Mouse (Mus musculus): ENCODE results near the gene Rhog.
"Not testable (repeated sequence)": the region's sequence is repeated elsewhere in the genome, so short reads cannot be mapped to it uniquely, and the experiment has no call there.

Rhog gene

GRCm38 (mm10) chr7:102255954-102256353 lies at the start of gene Rhog:
TSS of gene Rhog (minus strand) at chr7:102256054.
- DNase-seq (ENCODE audit: low read depth) = no peak

GRCm38 (mm10) chr7:102305596-102305995 lies 49.7 kb upstream of the Rhog start:
- peak; percentile 6 for DNase-seq (ENCODE audit: low read depth)

- no peak for DNase-seq (ENCODE audit: low read depth)
These were observed 46.6 kb upstream of the Rhog start for GRCm38 (mm10) chr7:102302471-102302870.

- DNase-seq (ENCODE audit: low read depth) = no peak
These were observed 44.9 kb upstream of the Rhog start for GRCm38 (mm10) chr7:102300761-102301160.

- DNase-seq (ENCODE audit: low read depth) = peak; percentile 14
These were observed 37.4 kb upstream of the Rhog start for GRCm38 (mm10) chr7:102293234-102293633.

DNA sequence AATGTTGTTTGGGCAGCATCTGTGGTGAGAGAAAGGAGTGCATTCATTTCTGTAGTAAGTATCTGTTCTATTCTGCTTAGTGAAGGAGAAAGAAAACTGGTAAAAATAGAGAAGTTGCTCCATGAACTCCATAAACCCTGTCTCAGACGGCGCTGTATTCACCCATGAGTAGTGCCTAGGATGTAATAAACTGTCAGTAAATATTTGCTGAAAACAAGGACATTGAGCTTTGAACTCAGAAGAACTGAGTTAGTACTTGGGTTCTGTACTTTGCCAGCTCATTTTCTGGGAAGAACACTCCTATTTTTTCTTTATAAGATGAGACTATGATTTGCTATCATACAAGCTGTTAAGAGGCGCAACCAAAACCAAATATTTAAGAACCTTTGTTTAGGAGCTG lies 36.4 kb upstream of the Rhog start:
- DNase-seq (ENCODE audit: low read depth) = no peak

DNA sequence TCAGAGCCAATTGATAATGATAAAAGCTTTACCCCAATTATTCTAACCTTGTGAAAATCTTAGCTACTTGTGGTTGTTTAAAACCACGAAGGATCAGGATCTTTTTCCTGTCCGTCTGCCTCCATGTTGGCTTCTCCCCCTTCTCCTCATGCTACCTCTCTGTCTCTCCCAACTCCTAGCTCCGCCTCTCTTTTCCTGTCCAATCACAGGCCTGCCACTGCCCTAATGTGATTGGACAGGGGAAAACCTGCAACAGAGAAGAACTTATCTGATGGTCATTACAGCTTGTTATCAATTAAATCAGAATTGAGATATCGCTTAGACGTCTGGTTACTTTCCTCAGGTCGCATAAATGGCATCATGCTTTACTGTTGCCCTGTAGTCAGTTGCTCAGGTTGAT lies 33.6 kb upstream of the Rhog start:
- DNase-seq (ENCODE audit: low read depth) = no peak

DNA sequence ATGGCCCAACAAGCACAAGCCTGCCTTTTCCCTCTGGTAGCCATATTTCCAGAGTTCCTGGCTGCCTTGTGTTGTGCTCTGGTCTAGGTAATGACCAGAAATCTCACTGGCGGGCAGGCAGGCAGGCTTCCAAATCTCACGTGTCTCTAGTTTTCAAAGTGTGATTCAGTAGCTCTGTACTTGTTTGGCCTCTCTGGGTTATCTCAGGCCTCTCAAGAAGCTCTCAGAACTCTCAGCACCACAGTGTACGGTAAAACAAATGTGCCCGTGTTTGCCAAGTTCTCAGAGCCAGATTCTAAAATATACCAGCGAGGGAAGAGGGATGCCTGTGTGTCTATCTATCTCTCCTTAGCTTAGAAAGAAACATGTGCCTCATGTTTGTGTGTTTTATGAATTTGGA lies 26.4 kb upstream of the Rhog start:
- no peak for DNase-seq (ENCODE audit: low read depth)

DNA sequence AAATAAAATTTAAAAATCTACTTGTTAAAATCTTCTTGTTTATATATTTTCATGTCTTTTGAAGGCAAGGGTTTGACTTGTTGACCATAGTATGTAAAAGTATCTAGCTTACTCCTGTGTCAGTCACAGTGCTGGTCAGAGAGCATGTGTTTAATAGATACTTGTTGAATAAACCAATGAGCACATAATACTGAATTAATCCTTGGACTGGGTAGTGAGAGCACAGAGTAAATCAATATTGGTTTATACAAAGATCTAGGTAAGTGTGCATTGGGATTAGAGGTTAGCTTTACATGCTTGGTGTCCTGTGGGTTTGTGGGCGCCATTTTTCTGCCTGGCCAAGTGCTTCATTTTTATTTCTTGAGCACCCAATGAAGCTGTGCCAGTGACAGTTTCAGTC lies 25.5 kb upstream of the Rhog start:
- DNase-seq (ENCODE audit: low read depth) = no peak

GRCm38 (mm10) chr7:102272422-102272948 lies 16.6 kb upstream of the Rhog start:
- DNase-seq (ENCODE audit: low read depth) = no peak

DNA sequence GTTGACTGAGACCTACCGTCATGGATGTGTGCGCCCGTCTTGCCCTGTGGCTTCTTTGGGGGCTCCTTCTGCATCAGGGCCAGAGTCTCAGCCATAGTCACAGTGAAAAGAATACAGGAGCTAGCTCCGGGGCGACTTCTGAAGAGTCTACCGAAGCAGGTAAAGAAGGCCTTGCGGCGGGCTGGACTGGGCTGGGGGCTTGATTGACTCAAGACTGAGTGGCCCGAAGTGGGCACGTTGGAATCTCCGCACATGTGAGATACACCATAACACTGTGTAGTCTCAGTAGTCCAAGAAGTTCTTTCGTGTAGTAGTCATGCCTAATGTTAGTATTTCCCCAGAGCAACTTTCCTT lies 12.5 kb upstream of the Rhog start:
- no peak for DNase-seq (ENCODE audit: low read depth)

DNA sequence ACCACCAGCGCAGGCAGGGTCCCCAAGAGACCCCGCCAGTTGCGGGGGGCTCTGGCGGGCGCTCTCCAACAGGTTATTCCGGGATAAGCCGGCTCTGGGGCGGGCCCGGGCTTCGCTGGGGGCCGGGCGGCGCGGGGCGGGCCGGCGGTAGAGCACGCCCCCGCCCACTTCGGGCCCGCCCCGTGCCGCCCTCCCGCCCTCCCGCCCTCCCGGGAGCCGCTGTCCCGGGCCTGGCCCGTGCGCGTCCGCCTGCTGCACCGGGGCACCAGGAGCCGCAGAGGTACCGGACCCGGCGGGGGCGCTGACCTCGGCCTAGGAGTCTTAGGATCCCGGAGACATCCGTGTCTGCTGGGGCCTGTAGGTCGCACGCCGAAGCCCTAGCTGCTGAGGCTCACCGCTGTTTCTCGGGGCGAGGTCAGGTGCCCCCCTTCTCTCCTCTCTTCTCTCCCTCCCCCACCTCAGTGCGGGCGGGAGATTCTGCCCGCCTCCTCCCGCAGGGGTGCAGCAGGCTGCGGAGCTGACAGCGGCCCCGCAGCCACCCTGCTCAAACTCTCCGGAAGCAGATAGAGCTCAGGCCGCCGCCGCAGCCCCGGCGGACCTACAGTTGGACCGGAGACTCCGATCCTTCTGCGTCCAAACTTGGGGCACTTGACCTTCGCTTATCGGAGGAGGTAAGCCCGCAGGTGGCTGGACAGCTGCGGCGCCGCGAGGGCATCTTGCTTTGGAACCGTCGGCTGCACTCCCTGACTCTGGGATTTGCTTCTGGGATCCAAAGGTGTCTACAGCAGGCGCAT lies 11.9 kb upstream of the Rhog start, which contains the start of gene Stim1:
Gene Stim1, plus strand, starts transcription at position 206 of the 794 bp plus-strand sequence.
- DNase-seq (ENCODE audit: low read depth) = peak; percentile 79

DNA sequence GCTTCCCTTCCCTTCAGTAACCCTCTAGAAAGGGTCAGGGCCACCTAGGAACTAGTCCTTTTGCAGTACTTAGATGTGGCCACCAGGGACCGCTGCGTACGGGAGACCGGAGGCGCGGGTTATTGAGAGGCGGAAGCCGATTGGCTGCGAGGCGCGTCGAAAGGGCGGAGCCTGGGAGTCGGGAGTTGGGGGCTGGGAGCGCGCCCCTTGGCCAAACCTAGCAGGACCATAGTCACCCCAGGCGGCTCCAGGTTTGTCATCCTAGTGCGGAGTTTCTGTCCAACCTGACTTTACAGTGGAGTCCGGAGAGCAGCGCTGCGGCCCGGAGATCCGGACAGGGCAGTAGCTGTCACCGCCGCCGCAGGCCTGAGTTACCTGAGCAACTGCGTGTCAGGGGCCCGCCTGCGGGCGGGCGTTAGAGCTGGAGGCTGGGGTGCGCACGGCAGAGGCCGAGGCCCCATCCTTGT lies 11.3 kb upstream of the Rhog start:
- peak; percentile 93 for DNase-seq (ENCODE audit: low read depth)

DNA sequence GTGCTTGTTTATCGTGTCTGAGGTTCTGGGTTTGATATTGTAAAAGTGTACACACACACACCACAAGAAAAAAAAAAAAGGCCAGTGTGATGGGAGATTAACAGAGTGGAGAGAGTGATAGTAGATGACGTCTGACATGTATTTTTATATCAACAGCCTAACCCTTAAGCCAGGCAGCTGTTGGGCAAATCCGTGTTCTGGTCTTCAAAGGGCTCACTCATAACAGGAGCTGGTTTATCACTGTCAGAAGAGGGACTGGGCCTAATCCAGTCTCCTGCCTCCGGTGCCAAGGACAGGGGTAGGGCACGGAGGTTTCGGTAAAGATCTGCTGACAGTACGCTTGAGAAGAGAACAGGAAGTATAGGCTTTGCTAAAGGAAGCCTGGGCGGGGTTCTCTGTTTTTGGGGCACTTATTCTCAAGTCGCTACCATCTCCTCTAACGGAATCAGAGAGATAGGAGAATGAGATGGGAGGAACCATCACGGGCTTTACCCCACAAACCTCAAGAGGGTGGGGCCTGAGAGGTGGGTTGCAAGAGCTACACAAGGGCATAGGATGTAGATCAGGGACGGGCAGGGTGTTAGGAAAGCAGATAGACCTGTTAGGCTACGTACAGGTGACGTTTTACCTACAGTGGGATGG lies 10.7 kb upstream of the Rhog start:
- no peak for DNase-seq (ENCODE audit: low read depth)

DNA sequence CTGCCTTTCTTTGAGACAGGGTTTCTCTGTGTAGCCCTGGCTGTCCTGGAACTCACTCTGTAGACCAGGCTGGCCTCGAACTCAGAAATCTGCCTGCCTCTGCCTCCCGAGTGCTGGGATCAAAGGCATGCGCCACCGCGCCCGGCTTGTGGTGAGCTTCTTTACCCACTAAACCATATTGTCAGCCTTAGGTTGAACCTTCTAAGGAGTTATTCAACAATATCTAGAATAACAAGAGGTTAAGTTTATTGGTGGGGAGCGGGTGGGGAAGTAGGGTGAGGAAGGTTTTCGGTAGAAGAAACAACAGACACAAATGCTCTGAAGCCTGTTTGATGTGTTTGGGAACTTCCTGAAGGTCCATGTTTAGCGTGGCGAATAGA lies 10.2 kb upstream of the Rhog start:
- not testable (repeated sequence) for DNase-seq (ENCODE audit: low read depth)

DNA sequence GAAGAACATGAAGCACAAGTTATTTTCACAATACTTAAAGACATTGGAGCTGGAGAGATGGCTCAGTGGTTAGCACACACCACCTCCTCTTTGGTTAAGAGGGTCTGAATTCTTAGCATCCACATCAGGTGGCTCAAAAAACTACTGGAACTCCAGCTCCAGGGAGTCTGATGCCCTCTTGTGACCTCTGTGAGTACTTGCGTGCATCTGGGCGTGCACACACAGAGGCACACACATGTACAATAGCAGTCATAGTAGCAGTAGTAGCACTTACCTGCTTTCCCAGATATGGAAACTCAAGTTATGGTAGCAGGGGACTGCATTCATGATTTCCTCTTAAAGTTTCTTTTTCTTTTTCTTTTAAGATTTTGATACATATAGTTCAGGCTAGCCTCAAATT lies 7.2 kb upstream of the Rhog start:
- no peak for DNase-seq (ENCODE audit: low read depth)

DNA sequence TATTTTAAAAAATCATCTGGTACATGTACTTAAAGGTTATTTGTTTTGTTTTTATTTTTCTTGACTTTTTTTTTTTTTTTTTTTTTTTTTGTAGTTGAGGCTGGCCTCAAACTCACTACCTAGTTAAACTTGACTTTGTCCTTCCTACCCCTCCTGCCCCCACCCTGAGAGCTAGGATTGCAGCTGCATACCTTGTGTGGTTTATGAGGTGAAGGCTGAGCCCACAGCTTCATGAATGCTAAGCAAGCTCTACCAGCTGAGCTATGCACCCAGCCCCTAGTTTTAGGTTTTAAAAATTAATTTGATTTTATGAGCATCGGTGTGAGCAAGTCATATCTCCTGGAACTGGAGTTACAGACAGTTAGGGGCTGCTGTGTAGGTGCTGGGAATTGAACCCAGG lies 4.7 kb upstream of the Rhog start:
- DNase-seq (ENCODE audit: low read depth) = no peak

- DNase-seq (ENCODE audit: low read depth) = no peak
These were observed 4.0 kb upstream of the Rhog start for GRCm38 (mm10) chr7:102259716-102260479.

- no peak for DNase-seq (ENCODE audit: low read depth)
These were observed 2.9 kb upstream of the Rhog start for GRCm38 (mm10) chr7:102258753-102259152.

GRCm38 (mm10) chr7:102258189-102258588 lies 2.3 kb upstream of the Rhog start:
- DNase-seq (ENCODE audit: low read depth) = peak; percentile 89

DNA sequence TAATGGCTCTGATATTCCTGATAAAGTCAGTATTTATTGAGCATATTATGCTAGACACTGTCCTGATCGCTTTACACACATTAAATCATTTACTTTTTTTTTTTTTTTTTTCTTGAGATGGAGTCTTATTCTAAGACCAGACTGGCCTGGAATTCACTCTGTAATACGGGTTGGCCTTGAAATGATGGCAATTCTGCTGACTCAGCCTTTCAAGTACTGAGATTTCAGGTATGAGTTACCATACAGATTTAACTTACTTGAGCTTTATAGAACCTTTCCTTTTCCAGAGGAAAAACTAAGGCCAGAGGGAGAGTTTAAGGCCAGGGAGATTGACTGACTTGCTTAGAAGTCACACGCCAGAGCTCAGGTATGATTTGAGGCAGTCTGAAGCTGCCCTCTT lies 782 bp upstream of the Rhog start:
- no peak for DNase-seq (ENCODE audit: low read depth)

DNA sequence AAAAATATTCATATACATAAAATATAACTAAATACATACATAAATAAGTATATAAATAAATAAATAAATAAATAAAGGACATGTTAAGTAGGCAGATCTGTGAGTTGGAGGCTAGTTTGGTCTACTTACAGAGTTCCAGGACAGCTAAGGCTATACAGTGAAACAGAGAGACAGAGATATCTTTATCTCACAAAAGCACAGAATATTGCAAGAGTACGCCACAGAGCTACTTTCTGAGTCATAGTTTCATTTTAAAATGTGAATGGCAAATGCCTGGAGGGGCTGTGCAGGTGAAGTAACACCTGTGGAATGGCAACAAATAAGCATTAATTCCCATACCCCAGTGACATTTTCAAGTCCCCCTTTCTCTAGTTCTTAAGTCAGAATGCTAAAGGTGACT lies 2.2 kb downstream of the Rhog start:
- DNase-seq (ENCODE audit: low read depth) = no peak

Data from NIH3T3 (cell line).